Mouse (Mus musculus): Measurements from ENCODE around the gene Cyth4.

- TF ChIP-seq FLI1 (IDR thresholded peaks at IDR 0.05; ENCODE audit: low read length) = no peak
- TF ChIP-seq GATA1 (IDR thresholded peaks at IDR 0.05; ENCODE audit: borderline replicate concordance, low read length) = no peak
Measured at GRCm38 (mm10) chr15:78557693-78558535, 38.9 kb upstream of the Cyth4 start.

Data from megakaryocyte, embryonic 14.5 days (primary cell).